Mouse (Mus musculus) cerebellum, adult 18-20 months (tissue): ENCODE data around the gene Ngb.
A peak's percentile ranks its signal among the peaks of the same experiment; 100 is the strongest.

Experiments
- DNase-seq, 2 experiments: peaks; one replicate each; pipeline ENCODE4 v3.0.0; 2021

Ngb gene

DNA sequence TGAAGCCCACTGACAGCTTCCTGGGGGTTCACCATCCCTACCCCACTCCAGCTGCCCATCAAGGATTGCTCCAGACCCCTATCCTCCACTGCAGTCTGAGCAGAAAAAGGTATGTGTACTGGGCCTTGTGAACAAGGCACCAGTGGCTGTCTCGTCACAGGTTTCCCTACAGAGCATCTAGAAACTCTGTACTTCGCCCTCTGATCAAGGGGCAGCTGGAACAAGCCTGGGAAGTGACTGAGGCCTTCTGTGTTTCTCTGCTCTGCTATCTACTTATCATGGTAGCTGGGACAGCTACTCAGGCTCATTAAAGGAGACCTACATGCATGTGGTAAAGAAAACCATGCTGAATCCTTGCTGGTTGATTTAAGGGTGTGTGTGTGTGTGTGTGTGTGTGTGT is 12.6 kb downstream of the Ngb start:
- DNase-seq, result no peak

DNA sequence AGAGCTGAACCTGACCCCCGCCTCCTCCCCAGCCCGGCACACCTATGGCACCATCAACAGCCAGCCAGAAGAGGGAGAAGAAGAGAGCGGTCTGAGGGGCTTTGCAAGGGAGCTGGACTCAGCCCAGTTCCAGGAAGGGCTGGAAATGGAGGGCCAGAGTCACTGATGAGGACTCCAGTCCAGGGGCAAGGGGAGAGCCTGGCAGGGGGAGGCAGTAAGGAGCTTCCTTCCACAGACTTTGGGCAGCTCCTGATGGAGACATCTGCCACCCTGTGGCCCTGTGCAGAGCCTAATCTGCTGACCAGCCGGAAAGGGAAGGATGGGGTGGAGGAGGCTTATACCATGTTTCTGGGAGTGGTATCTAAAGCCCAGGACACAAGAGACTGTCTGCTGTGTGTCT is 13.1 kb downstream of the Ngb start:
- DNase-seq, result no peak

DNA sequence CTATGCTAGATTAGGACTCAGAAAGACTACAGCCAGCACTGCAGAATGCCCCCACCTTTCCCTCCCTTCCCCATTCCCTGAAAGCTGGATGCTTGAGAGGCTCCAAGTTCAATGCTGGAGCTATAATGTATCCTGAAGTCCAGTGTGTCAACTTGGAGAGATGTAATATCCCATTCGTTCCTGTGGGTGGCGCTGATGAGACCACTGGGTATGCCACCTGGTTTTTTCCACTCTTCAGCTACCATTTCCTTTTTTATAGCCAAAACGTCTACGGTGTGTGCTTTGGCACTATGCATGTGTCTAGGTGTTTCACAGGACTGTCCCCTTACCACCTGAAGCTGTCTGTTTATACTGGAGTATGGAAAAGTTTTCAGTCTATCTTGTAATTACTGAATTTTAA is 14.0 kb downstream of the Ngb start:
- no peak for DNase-seq

DNA sequence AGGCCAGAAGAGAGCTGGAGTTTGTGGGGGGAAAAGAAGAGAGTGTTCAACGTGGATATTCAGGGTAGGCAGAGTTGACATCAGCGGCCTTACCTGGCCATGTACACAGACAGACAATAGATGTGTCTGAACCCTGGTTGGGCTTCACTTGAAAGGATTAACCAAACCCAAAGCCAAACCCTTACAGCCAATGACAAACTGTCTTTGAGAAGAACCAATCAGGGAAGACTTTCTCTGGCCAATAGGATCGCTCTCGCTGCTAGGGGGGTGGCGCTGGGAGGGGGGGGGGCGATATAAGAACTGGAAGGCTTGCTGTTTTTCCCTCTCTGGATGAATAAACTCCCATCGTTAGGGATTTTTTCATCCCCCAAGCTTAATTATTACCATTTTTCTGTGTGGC is 15.1 kb downstream of the Ngb start:
- DNase-seq, result no peak

DNA sequence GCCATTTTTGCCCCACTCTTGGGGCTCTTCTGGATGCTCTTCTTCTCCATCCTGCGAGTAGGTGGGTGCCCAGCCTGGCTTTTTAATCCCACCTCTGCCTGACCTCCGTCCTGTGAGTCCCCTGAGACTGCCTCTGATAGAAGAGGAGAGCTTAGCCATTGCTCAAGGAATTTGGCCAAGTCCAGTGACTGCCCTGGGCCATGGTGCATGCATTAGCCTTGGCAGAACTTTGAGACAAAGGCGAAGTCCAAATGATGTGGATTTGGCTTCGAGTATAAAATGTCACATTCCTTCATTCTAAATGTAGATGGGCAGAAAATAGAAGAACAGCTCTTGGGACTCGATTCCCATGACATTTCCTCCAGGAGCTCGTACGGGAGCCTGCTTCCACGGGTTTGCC is 19.5 kb downstream of the Ngb start:
- no peak for DNase-seq

DNA sequence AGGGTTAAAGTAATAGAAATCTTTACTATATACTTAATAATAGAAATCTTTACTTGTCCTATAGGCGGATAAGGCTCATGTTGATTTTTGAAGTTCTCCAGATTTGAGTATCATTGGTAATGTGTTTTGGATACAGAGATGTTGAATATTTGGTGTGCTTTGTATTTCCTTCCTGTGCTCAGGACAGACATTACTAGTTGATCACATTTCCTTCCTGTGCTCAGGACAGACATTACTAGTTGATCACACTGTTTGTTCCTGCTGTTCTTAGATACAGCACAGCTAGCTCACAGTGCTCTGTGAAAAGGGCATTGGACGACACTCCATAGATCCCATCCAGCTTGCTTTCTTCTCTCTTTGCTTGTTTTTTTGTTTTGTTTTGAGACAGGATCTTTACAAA is 25.7 kb downstream of the Ngb start:
- DNase-seq, result no peak

DNA sequence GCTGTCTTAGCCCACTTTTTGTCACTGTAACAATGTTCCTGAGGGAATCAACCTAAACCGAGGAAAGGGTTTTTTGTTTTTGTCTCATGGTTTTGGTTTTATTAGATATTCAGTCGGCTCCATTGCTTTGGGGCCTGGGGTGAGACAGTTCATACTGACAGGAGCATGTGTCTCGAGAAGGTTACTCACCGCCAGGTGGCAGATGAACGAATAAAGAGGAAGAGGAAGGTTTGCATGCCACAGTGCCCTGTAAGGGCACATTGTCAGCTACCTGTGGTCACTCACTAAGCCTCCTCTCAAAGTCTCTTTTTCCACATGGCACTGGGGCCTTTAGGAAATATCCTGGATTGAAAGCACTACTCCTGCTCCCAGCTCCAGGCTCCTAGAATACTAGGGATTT is 31.8 kb downstream of the Ngb start:
- no peak for DNase-seq

DNA sequence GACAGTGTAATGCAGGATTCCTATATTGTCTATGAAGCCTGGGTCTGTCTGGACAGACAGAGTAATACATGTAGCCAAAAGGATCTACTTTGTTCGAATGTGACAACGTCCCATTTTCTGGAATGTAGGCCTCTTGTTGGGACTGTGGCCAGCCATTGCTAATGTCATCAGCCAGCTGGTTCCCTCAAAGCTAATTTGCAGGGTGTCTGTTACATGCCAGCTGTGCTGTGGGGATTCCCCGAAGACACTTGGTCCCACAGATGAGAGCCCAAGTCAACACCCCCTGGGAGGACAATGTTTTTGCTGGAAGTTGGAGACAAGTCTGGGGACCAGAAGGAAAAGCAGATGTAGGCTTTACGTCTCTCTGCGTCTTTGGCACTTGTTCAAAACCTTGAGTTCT is 35.9 kb downstream of the Ngb start:
- no peak for DNase-seq

DNA sequence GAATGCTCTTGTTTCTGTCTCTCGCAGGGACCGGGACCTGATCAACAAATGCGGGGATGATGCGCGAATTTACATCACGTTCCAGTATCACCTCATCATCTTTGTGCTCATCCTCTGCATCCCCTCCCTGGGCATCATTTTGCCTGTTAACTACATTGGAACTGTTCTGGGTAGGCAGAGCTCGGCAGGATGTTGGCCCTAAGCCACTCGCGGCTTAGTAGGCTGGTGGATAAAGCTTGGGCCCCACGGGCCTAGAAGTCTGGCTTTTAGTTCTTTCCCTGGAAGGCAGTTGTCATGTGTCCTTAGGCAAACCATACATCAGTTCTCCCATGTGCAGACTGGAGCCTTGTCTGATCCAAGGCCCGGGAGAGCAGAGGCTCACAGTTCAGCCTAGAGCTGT is 36.9 kb downstream of the Ngb start:
- peak; percentile 51 to 59 for DNase-seq

DNA sequence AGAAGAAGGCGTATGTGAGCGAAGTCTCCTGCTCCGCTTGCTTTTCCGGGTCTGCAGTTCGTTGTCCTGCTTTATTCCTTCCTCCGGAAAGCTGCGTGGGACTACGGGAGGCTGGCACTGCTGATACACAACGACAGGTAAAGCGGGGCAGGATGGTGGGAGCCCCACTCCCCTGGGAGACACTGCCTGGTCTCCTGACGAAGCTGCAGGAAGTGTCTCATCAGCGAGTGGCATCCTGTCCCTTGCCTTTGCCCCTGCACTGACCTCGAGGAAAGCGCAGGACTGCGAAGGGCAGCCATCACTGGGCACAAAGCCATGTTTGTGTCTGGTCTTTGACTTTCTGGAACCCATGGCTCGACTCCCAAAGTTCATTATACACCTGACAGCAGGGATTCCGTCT is 45.3 kb downstream of the Ngb start:
- no peak for DNase-seq

DNA sequence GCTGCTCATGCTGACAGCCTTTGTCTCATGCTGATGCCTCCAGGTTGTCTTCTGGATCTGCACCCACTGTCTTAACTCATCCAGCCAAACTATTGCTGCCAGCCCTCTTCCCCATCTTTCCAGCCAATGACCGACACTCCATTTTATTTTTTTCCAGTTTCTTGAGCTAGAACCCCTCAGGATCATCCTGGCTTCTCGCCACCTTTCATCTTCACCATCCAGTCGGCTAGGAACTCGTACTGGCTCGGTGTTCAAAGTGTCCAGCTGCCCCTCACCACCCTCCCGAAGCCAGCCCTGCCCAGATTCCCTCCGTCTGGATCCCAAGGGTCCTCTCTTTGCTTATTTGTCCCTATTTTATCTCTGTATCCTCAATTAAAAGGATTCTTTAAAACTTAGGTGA is 47.5 kb downstream of the Ngb start:
- DNase-seq, result no peak

DNA sequence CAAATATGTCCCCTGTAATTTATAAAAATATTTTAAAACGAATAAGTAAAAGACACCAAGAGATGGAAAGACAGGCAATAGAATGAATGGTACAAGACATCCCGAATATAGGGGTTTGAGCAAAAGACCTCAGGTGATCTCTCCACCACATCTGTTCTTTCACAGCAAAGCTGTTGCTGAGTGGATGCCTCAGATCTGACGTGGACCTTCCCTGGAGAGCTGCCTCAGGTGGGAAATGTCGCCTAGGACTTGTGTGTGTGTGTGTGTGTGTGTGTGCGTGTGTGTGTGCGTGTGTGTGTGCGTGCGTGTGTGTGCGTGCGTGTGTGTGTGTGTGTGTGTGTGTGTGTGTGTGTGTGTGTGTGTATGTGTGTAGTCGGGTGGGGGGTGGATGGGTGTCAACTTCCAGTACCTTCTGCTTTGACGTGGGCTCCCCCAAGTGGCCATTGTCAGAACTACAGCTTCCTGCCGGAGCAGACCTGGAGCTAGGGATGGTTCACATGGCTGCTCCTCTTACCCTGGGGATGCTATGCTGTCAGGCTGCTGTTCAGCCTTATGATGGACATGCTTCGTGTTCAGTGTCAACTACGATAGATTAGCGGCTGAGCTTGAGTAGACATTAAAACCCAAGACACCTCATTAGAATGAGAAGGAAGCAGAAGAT is 49.5 kb downstream of the Ngb start:
- peak; percentile 92 to 95 for DNase-seq

DNA sequence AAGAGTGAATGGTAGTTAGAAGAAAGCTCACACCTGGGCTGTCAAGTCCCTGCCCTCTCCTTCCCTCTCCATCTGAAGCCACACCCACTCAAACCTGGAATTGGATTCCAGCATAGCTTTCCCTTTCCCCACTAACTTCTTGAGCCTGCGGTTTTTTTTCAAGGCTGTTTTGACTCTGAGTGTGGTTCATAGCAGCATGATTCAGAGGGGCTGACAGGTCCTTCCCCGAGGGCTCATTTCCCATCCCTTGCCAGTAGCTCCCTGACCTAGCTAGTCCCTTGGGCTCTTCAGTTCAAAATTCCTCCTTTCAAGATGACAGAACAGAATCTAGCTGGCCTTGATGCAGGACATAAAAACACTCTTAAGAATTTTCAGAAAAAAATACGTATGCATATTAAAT is 54.8 kb downstream of the Ngb start:
- no peak for DNase-seq
